Mouse (Mus musculus) liver, postnatal 0 days (tissue): ENCODE measurements around the gene Gm28042. TPM values are rescaled to one million over a fixed set of nuclear protein-coding genes. Genes with fewer than 3 reads are reported as not detected.

Source experiments
- ATAC-seq: fragments of 200-750 bp; cut with Nextera tagmentation; 2 replicates; pipeline ENCODE4 v1.8.0; 2017; ENCODE audit warnings: mild to moderate bottlenecking, moderate library complexity
- DNase-seq: peaks from one replicate; pipeline ENCODE4 v3.0.0-alpha.2; 2016
- H3K27ac ChIP-seq: fragments of 300-500 bp; sonication (generic); 2 replicates; pipeline ENCODE4 v1.5.1; 2014; ENCODE audit warnings: antibody characterized with exemption, moderate library complexity, mild to moderate bottlenecking, low read depth
- H3K27me3 ChIP-seq: fragments of 300-500 bp; sonication (generic); 2 replicates; pipeline ENCODE4 v1.6.1; 2014; ENCODE audit warnings: low read length, control low read depth, mixed read lengths; ENCODE audit not compliant: insufficient read depth
- H3K36me3 ChIP-seq: fragments of 300-500 bp; sonication (generic); replicated peaks from 2 replicates; pipeline ENCODE4 v1.6.1; 2014; ENCODE audit warnings: mild to moderate bottlenecking, control low read depth, low read length, moderate library complexity, mixed read lengths; ENCODE audit not compliant: insufficient read depth
- H3K4me1 ChIP-seq: fragments of 300-500 bp; sonication (generic); 2 replicates; pipeline ENCODE4 v1.6.1; 2014; ENCODE audit warnings: antibody characterized with exemption, mild to moderate bottlenecking, control low read depth; ENCODE audit not compliant: insufficient read depth
- H3K4me2 ChIP-seq: fragments of 300-500 bp; sonication (generic); 2 replicates; pipeline ENCODE4 v1.6.1; 2014; ENCODE audit warnings: low read depth, mild to moderate bottlenecking, low read length, moderate library complexity, mixed read lengths
- H3K4me3 ChIP-seq: fragments of 300-500 bp; sonication (generic); 2 replicates; pipeline ENCODE4 v1.5.1; 2014; ENCODE audit warnings: low read depth, low read length
- H3K9ac ChIP-seq: fragments of 300-500 bp; sonication (generic); replicated peaks from 2 replicates; pipeline ENCODE4 v1.6.1; 2014; ENCODE audit warnings: mild to moderate bottlenecking, moderate library complexity
- H3K9me3 ChIP-seq: fragments of 300-500 bp; sonication (generic); 2 replicates; pipeline ENCODE4 v1.6.1; 2016; ENCODE audit warnings: mild to moderate bottlenecking, control low read depth, low read length, mixed read lengths
- CTCF ChIP-seq: sonication (generic); IDR thresholded peaks from 2 replicates; pipeline ENCODE4 v1.5.1; 2016; ENCODE audit warnings: antibody characterized with exemption, low read depth
- EP300 ChIP-seq: IDR thresholded peaks from 2 replicates; pipeline ENCODE4 v1.6.1; 2016; ENCODE audit warnings: antibody characterized with exemption, low read depth, mild to moderate bottlenecking
- WGBS: fragments of 180-500 bp; shearing (Covaris S2); extraction: QIAGEN DNeasy Blood & Tissue Kit; methylation state at CpG from one replicate; pipeline ENCODE4 v1.1.7; 2014; ENCODE audit not compliant: insufficient replicate concordance; 5-methylcytosine and 5-hydroxymethylcytosine counted together
- polyA plus RNA-seq: library from polyadenylated mRNA; unstranded; fragments of >200 nt; fragmentation: Nextera tagmentation; extraction: Ambion mirVana; gene quantifications from 2 replicates; pipeline ENCODE4 v1.2.1, GENCODE M21; 2015

Gm28042 gene
- polyA plus RNA-seq, 1 experiment from 2014 or later = 0.13 TPM

- Histone ChIP-seq H3K27ac (no peak overlapping the region), H3K36me3 (no peaks in the 10 kb centered on the region), H3K4me1 (no peaks in the 10 kb centered on the region; the same call in 1 of the 2 replicates), H3K4me3 (no peak overlapping the region), H3K9me3 (no peaks in the 10 kb centered on the region), H3K4me2 (no peak overlapping the region), H3K27me3 (no peaks in the 10 kb centered on the region), H3K9ac (no peak overlapping the region)
- WGBS = 78% methylated on average over 4 of the region's 4 CpGs
- ATAC-seq = no peak
- TF ChIP-seq CTCF (no peak), EP300 (no peak)
- no peak for DNase-seq
Measured at GRCm38 (mm10) chr2:119997354-119997753, 29.9 kb upstream of the Gm28042 start.

GRCm38 (mm10) chr2:119999731-120000130, 27.6 kb upstream of the Gm28042 start:
- no peaks in the 10 kb centered on the region for H3K27me3 ChIP-seq
- TF ChIP-seq EP300 (no peak), CTCF (no peak)
- H3K9ac ChIP-seq = no peak overlapping the region
- H3K4me1 ChIP-seq = no peaks in the 10 kb centered on the region; the same call in 1 of the 2 replicates
- no peak for DNase-seq
- H3K4me3 ChIP-seq = no peak overlapping the region
- no peaks in the 10 kb centered on the region for H3K36me3 ChIP-seq
- H3K27ac ChIP-seq = no peak overlapping the region
- no peak for ATAC-seq
- 82% methylated on average over 2 of the region's 2 CpGs for WGBS
- H3K9me3 ChIP-seq = no peaks in the 10 kb centered on the region
- H3K4me2 ChIP-seq = no peak overlapping the region

- no peak overlapping the region for H3K27ac ChIP-seq
- no peak for DNase-seq
- no peaks in the 10 kb centered on the region for H3K4me1 ChIP-seq
- H3K9me3 ChIP-seq = no peaks in the 10 kb centered on the region
- no peak overlapping the region for H3K9ac ChIP-seq
- TF ChIP-seq CTCF (no peak), EP300 (no peak)
- H3K4me2 ChIP-seq = no peak overlapping the region
- 66% methylated on average over 3 of the region's 3 CpGs for WGBS
- H3K27me3 ChIP-seq = no peaks in the 10 kb centered on the region
- H3K36me3 ChIP-seq = no peaks in the 10 kb centered on the region
- H3K4me3 ChIP-seq = no peak overlapping the region
- ATAC-seq = no peak
Measured at GRCm38 (mm10) chr2:120000882-120001584, 26.3 kb upstream of the Gm28042 start.

GRCm38 (mm10) chr2:120001956-120002355, 25.3 kb upstream of the Gm28042 start:
- Histone ChIP-seq H3K9me3 (no peaks in the 10 kb centered on the region), H3K36me3 (no peaks in the 10 kb centered on the region), H3K9ac (no peak overlapping the region), H3K4me2 (no peak overlapping the region), H3K4me1 (no peaks in the 10 kb centered on the region), H3K27ac (no peak overlapping the region), H3K4me3 (no peak overlapping the region), H3K27me3 (no peaks in the 10 kb centered on the region)
- 66% methylated on average over 4 of the region's 4 CpGs for WGBS
- TF ChIP-seq EP300 (no peak), CTCF (no peak)
- DNase-seq = no peak
- ATAC-seq = no peak

GRCm38 (mm10) chr2:120003970-120004369, 23.3 kb upstream of the Gm28042 start:
- ATAC-seq = no peak

GRCm38 (mm10) chr2:120006696-120007095, 20.6 kb upstream of the Gm28042 start:
- ATAC-seq (no peak), DNase-seq (no peak)
- Histone ChIP-seq H3K9ac (no peak overlapping the region), H3K4me2 (no peak overlapping the region), H3K27ac (no peak overlapping the region), H3K4me1 (peaks cover 5% of the 10 kb centered on the region), H3K27me3 (no peaks in the 10 kb centered on the region), H3K9me3 (no peaks in the 10 kb centered on the region), H3K36me3 (no peaks in the 10 kb centered on the region), H3K4me3 (no peak overlapping the region)
- WGBS = 91% methylated on average over 7 of the region's 7 CpGs
- TF ChIP-seq CTCF (no peak), EP300 (no peak)

More at GRCm38 (mm10) chr2:120003970-120004369, 23.3 kb upstream of the Gm28042 start:
- H3K4me1 ChIP-seq = peaks cover 5% of the 10 kb centered on the region
- H3K27me3 ChIP-seq = no peaks in the 10 kb centered on the region
- no peak for TF ChIP-seq EP300
- no peak for TF ChIP-seq CTCF
- DNase-seq = no peak
- H3K9me3 ChIP-seq = no peaks in the 10 kb centered on the region
- H3K9ac ChIP-seq = no peak overlapping the region
- 79% methylated on average over 2 of the region's 2 CpGs for WGBS
- no peak overlapping the region for H3K27ac ChIP-seq
- no peak overlapping the region for H3K4me3 ChIP-seq
- no peaks in the 10 kb centered on the region for H3K36me3 ChIP-seq
- H3K4me2 ChIP-seq = no peak overlapping the region
